Mouse (Mus musculus) bone marrow, adult 2 months (tissue): ENCODE data around the gene Nprl3.
"Not testable (repeated sequence)": the region's sequence is repeated elsewhere in the genome, so short reads cannot be mapped to it uniquely, and the experiment has no call there.

Experiments
- CTCF ChIP-seq: fragments of 200-500 bp; IDR thresholded peaks from 2 replicates; pipeline ENCODE4 v1.5.1; 2011; ENCODE audit warnings: low read length, control low read depth; ENCODE audit not compliant: control insufficient read depth, insufficient read depth
- POLR2A ChIP-seq: fragments of 200-500 bp; IDR thresholded peaks from 2 replicates; pipeline ENCODE4 v1.6.1; 2011; ENCODE audit warnings: low read depth, mild to moderate bottlenecking, control low read depth, low read length, borderline replicate concordance; ENCODE audit not compliant: control insufficient read depth

DNA sequence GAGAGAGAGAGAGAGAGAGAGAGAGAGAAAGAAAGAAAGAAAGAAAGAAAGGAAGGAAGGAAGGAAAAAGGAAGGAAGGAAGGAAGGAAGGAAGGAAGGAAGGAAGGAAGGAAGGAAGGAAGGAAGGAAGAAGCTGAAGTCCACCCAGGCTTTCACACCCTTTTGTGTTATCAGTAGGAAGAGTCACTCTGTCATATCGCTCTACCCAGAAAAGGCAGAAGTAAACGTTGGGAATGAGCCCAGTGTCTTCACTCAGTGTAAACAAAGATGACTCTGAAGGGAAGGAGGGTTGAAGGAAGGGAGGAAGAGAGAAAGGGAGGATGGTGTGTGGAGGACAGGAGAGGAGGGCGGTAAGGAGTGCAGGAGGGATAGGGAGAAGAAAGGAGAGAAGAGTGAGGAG, 26.0 kb upstream of the Nprl3 start:
- not testable (repeated sequence) for TF ChIP-seq CTCF, POLR2A
